Mouse (Mus musculus): ENCODE data around the gene Olfr952. TPM values are rescaled to one million over a fixed set of nuclear protein-coding genes. Genes with fewer than 3 reads are reported as not detected.

The Olfr952 gene
- not detected in 2 replicates for total RNA-seq (2017)

GRCm38 (mm10) chr9:39427048-39427447 lies at the start of gene Olfr952:
TSS of gene Olfr952 (minus strand) at chr9:39427148.
- no peak for ATAC-seq (replicated peaks in 1 of 2; ENCODE audit: insufficient read depth in 1 of 2, low FRiP score in 2 of 2, low TSS enrichment in 1 of 2, low read depth in 1 of 2, poor library complexity in 2 of 2, severe bottlenecking in 2 of 2)

- ATAC-seq (replicated peaks in 1 of 2; ENCODE audit: insufficient read depth in 1 of 2, low FRiP score in 2 of 2, low TSS enrichment in 1 of 2, low read depth in 1 of 2, poor library complexity in 2 of 2, severe bottlenecking in 2 of 2), result no peak
Measured at GRCm38 (mm10) chr9:39471844-39472243, 44.9 kb upstream of the Olfr952 start, which contains the start of gene Olfr955. TSS of gene Olfr955 (minus strand) at chr9:39471944.

- no peak for ATAC-seq (replicated peaks in 1 of 2; ENCODE audit: insufficient read depth in 1 of 2, low FRiP score in 2 of 2, low TSS enrichment in 1 of 2, low read depth in 1 of 2, poor library complexity in 2 of 2, severe bottlenecking in 2 of 2)
Measured at GRCm38 (mm10) chr9:39456401-39456800, 29.5 kb upstream of the Olfr952 start, which contains the start of gene Olfr954. TSS of gene Olfr954 (plus strand) at chr9:39456701.

- ATAC-seq (replicated peaks in 1 of 2; ENCODE audit: insufficient read depth in 1 of 2, low FRiP score in 2 of 2, low TSS enrichment in 1 of 2, low read depth in 1 of 2, poor library complexity in 2 of 2, severe bottlenecking in 2 of 2), result no peak
Measured at GRCm38 (mm10) chr9:39387110-39387509, 39.8 kb downstream of the Olfr952 start, which contains the start of gene Olfr951. TSS of gene Olfr951 (plus strand) at chr9:39387410.

Other genes with a start within 250 kb of the Olfr952 start
- not detected in 2 replicates for gene Olfr944, start 225.2 kb downstream of the Olfr952 start, total RNA-seq (2017)
- not detected in 2 replicates for gene Olfr1537, start 177.2 kb downstream of the Olfr952 start, total RNA-seq (2017)
- gene Olfr945, start 150.3 kb downstream of the Olfr952 start, total RNA-seq (2017), result not detected in 2 replicates
- not detected in 2 replicates for gene Olfr948, start 101.1 kb downstream of the Olfr952 start, total RNA-seq (2017)
- not detected in 2 replicates for gene Olfr951, start 39.7 kb downstream of the Olfr952 start, total RNA-seq (2017)
- gene Olfr954, start 29.6 kb upstream of the Olfr952 start, total RNA-seq (2017), result not detected in 2 replicates
- not detected in 2 replicates for gene Olfr955, start 44.8 kb upstream of the Olfr952 start, total RNA-seq (2017)
- not detected in 2 replicates for gene Olfr44, start 66.8 kb upstream of the Olfr952 start, total RNA-seq (2017)
- gene Olfr957, start 88.7 kb upstream of the Olfr952 start, total RNA-seq (2017), result not detected in 2 replicates
- not detected in 2 replicates for gene Olfr958, start 126.9 kb upstream of the Olfr952 start, total RNA-seq (2017)
- gene Olfr959, start 148.4 kb upstream of the Olfr952 start, total RNA-seq (2017), result not detected in 2 replicates
- not detected in 2 replicates for gene AW551984, start 177.3 kb upstream of the Olfr952 start, total RNA-seq (2017)
- gene Olfr148, start 183.5 kb upstream of the Olfr952 start, total RNA-seq (2017), result not detected in 2 replicates
- not detected in 2 replicates for gene Olfr960, start 194.2 kb upstream of the Olfr952 start, total RNA-seq (2017)
- gene Olfr961, start 217.9 kb upstream of the Olfr952 start, total RNA-seq (2017), result not detected in 2 replicates
- gene Olfr963, start 240.1 kb upstream of the Olfr952 start, total RNA-seq (2017), result not detected in 2 replicates